Mouse (Mus musculus): Measurements from ENCODE around the gene Gas1.

The Gas1 gene

GRCm38 (mm10) chr13:60173186-60173585 lies 4.0 kb downstream of the Gas1 start:
- DNase-seq (ENCODE audit: low spot score in 2 of 2), result no peak

- no peak for DNase-seq (ENCODE audit: low spot score in 2 of 2)
Observed at GRCm38 (mm10) chr13:60172366-60173017, 4.7 kb downstream of the Gas1 start.

- no peak for DNase-seq (ENCODE audit: low spot score in 2 of 2)
Observed at GRCm38 (mm10) chr13:60171781-60172180, 5.4 kb downstream of the Gas1 start.

GRCm38 (mm10) chr13:60170898-60171715 lies 6.1 kb downstream of the Gas1 start:
- DNase-seq (ENCODE audit: low spot score in 2 of 2), result no peak

- DNase-seq (ENCODE audit: low spot score in 2 of 2), result no peak
Observed at GRCm38 (mm10) chr13:60169026-60169425, 8.1 kb downstream of the Gas1 start.

- no peak for DNase-seq (ENCODE audit: low spot score in 2 of 2)
Observed at GRCm38 (mm10) chr13:60156294-60157126, 20.7 kb downstream of the Gas1 start.

- no peak for DNase-seq (ENCODE audit: low spot score in 2 of 2)
Observed at GRCm38 (mm10) chr13:60154170-60154569, 23.0 kb downstream of the Gas1 start.

- no peak for DNase-seq (ENCODE audit: low spot score in 2 of 2)
Observed at GRCm38 (mm10) chr13:60148235-60148634, 28.9 kb downstream of the Gas1 start.

GRCm38 (mm10) chr13:60147857-60148181 lies 29.3 kb downstream of the Gas1 start:
- DNase-seq (ENCODE audit: low spot score in 2 of 2), result no peak

GRCm38 (mm10) chr13:60146994-60147856 lies 29.9 kb downstream of the Gas1 start:
- DNase-seq (ENCODE audit: low spot score in 2 of 2), result no peak

- no peak for DNase-seq (ENCODE audit: low spot score in 2 of 2)
Observed at GRCm38 (mm10) chr13:60146231-60146630, 30.9 kb downstream of the Gas1 start.

- no peak for DNase-seq (ENCODE audit: low spot score in 2 of 2)
Observed at GRCm38 (mm10) chr13:60136962-60137361, 40.2 kb downstream of the Gas1 start.

- no peak for DNase-seq (ENCODE audit: low spot score in 2 of 2)
Observed at GRCm38 (mm10) chr13:60134439-60134799, 42.7 kb downstream of the Gas1 start.

- DNase-seq (ENCODE audit: low spot score in 2 of 2), result no peak
Observed at GRCm38 (mm10) chr13:60133716-60134438, 43.3 kb downstream of the Gas1 start.

- no peak for DNase-seq (ENCODE audit: low spot score in 2 of 2)
Observed at GRCm38 (mm10) chr13:60131771-60132170, 45.4 kb downstream of the Gas1 start.

GRCm38 (mm10) chr13:60129541-60129940 lies 47.6 kb downstream of the Gas1 start:
- DNase-seq (ENCODE audit: low spot score in 2 of 2), result no peak

- DNase-seq (ENCODE audit: low spot score in 2 of 2), result no peak
Observed at GRCm38 (mm10) chr13:60126338-60126737, 50.8 kb downstream of the Gas1 start.

- DNase-seq (ENCODE audit: low spot score in 2 of 2), result no peak
Observed at GRCm38 (mm10) chr13:60125501-60126305, 51.5 kb downstream of the Gas1 start.

GRCm38 (mm10) chr13:60125020-60125419 lies 52.1 kb downstream of the Gas1 start:
- no peak for DNase-seq (ENCODE audit: low spot score in 2 of 2)

- DNase-seq (ENCODE audit: low spot score in 2 of 2), result no peak
Observed at GRCm38 (mm10) chr13:60124456-60124855, 52.7 kb downstream of the Gas1 start.

All from spleen, postnatal 10 days (tissue).